Comparison of ENCODE assay signal across 8 mouse cellular contexts in the genomic region with DNA sequence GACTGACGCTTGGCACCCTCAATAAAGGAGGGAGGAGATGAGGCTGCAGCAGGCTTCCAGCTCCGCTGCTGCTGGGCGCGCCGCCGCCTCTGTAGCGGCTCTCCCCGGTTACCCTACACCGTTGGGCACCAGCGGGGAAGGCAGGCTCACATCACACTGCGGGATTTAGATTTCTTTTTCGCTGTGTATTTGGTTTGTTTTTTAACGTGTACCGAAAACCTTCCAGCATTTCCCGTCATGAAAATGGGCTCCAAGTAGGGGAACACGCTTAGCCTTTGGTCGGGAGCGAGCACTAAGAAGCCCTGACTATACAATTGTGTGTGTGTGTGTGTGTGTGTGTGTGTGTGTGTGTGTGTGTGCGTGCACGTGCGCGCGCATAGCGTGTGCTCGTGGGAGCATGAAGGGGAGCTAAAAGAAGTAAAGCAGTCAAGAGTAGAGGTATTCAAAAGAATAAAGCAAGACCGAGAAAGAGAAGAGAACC. TPM values are rescaled to one million over a fixed set of nuclear protein-coding genes. Genes with fewer than 3 reads are reported as not detected.
DNase-seq lines count a peak whose midpoint lies in the region; ATAC-seq and TF ChIP-seq lines count a peak whose summit lies in the region.

No protein-coding gene starts in this region.

- H3K4me2 ChIP-seq in hindbrain, postnatal 0 days (ENCODE audit: low read depth, low read length): peak overlapping the region; percentile 73
- H3K4me2 ChIP-seq in midbrain, embryonic 15.5 days: peak overlapping the region; percentile 65

- DNase-seq in gastrocnemius, adult 2 months: peak; percentile 32
- no peak for DNase-seq in gastrocnemius, postnatal 4 days (ENCODE audit: low spot score in 2 of 2)
- DNase-seq in ovary, postnatal 36 days (ENCODE audit: low spot score): peak; percentile 28
- no peak for DNase-seq in ovary, adult 18-20 months (ENCODE audit: low spot score)
- DNase-seq in hindbrain, postnatal 0 days (ENCODE audit: low spot score): peak; percentile 73
- no peak for DNase-seq in thymus, postnatal 14 days
- DNase-seq in frontal cortex, postnatal 10 days (ENCODE audit: low spot score in 2 of 2): no peak

- H3K9me3 ChIP-seq in hindbrain, postnatal 0 days (ENCODE audit: low read length): no peaks in the 10 kb centered on the region
- no peaks in the 10 kb centered on the region for H3K9me3 ChIP-seq in midbrain, embryonic 15.5 days

- no peaks in the 10 kb centered on the region for H3K27me3 ChIP-seq in hindbrain, postnatal 0 days (ENCODE audit: insufficient read depth, low read length)
- H3K27me3 ChIP-seq in midbrain, embryonic 15.5 days (replicated peaks): no peaks in the 10 kb centered on the region

- no peaks in the 10 kb centered on the region for H3K4me1 ChIP-seq in hindbrain, postnatal 0 days (ENCODE audit: insufficient read depth, low read length)
- peaks cover 23% of the 10 kb centered on the region for H3K4me1 ChIP-seq in midbrain, embryonic 15.5 days

- peak; percentile 69 for ATAC-seq in hindbrain, postnatal 0 days
- peak; percentile 77 for ATAC-seq in midbrain, embryonic 15.5 days (replicated peaks)

- peak overlapping the region; percentile 63 for H3K4me3 ChIP-seq in gastrocnemius, adult 2 months
- H3K4me3 ChIP-seq in hindbrain, postnatal 0 days (ENCODE audit: low read length): peak overlapping the region; percentile 62
- H3K4me3 ChIP-seq in midbrain, embryonic 15.5 days: peak overlapping the region; percentile 47

- WGBS in hindbrain, postnatal 0 days: under 1% methylated on average over 26 of the region's 26 CpGs
- 1% methylated on average over 26 of the region's 26 CpGs for WGBS in midbrain, embryonic 15.5 days

- H3K9ac ChIP-seq in hindbrain, postnatal 0 days (replicated peaks; ENCODE audit: low read length): peak overlapping the region; percentile 70
- peak overlapping the region; percentile 50 for H3K9ac ChIP-seq in midbrain, embryonic 15.5 days

- peaks cover 6% of the 10 kb centered on the region for H3K36me3 ChIP-seq in hindbrain, postnatal 0 days (ENCODE audit: insufficient read depth, low read length)
- peaks cover 15% of the 10 kb centered on the region; the same call in 1 of the 2 replicates for H3K36me3 ChIP-seq in midbrain, embryonic 15.5 days (replicated peaks)

- intact Hi-C loops in gastrocnemius, adult 2 months (cut with DNase I): no loop called here

- H3K27ac ChIP-seq in gastrocnemius, adult 2 months: no peak overlapping the region
- peak overlapping the region; percentile 83 for H3K27ac ChIP-seq in hindbrain, postnatal 0 days
- peak overlapping the region; percentile 79 for H3K27ac ChIP-seq in midbrain, embryonic 15.5 days

- no peak for TF ChIP-seq CTCF in gastrocnemius, adult 2 months (IDR thresholded peaks at IDR 0.05)
- TF ChIP-seq CTCF in hindbrain, postnatal 0 days (IDR thresholded peaks at IDR 0.05; ENCODE audit: low read depth): no peak

RNA-seq across cellular contexts. Expression of a gene that starts 4.1 kb away (rescaled TPM):
- total RNA-seq in gastrocnemius, adult 2 months (2021): not detected
- total RNA-seq in gastrocnemius, postnatal 4 days (2021): under 1 TPM; 0.18 to 0.22 TPM
- 25.7 and 30.5 TPM in 2 replicates for total RNA-seq in hindbrain, postnatal 0 days (2014; rRNA removed)
- 18.7 and 20.0 TPM in 2 replicates for polyA plus RNA-seq in hindbrain, postnatal 0 days (2015; fragmentation: Nextera tagmentation; extraction: Ambion mirVana)
- 21.6 and 22.4 TPM in 2 replicates for polyA plus RNA-seq in midbrain, embryonic 15.5 days (2015; fragmentation: Nextera tagmentation; extraction: Ambion mirVana)

Comparison
In these comparisons a context has a peak if more than half of its experiments do, and no peak if none do; other contexts are left out.
1. DNase-seq: peak in gastrocnemius, adult 2 months (single experiment), ovary, postnatal 36 days (single experiment) and hindbrain, postnatal 0 days (single experiment); none in gastrocnemius, postnatal 4 days (0 of 2), ovary, adult 18-20 months (single experiment), thymus, postnatal 14 days (single experiment) and frontal cortex, postnatal 10 days (0 of 2).
2. RNA of a gene that starts 4.1 kb away (total RNA-seq): 25.7 to 30.5 TPM in hindbrain, postnatal 0 days; 0.18 to 0.22 TPM in gastrocnemius, postnatal 4 days and not detected in gastrocnemius, adult 2 months; every median in the first group is over 10 times any median in the second.
3. Peak in every context shown above with its lines, with median percentiles within 50 percentile points of each other: H3K4me3 ChIP-seq.